Mouse (Mus musculus) limb, embryonic 14.5 days (tissue): ENCODE measurements at regions not wholly inside any gene's neighbourhood (a gene's known extent, or its start where the extent isn't known, plus 50 kb on each side); places are given as distances from the start of the nearest gene placed in this dataset.

Source experiments
- ATAC-seq: fragments of 200-750 bp; cut with Nextera tagmentation; 2 replicates; pipeline ENCODE4 v1.8.0; 2017; ENCODE audit warnings: low read depth, moderate number of reproducible peaks, moderate TSS enrichment; ENCODE audit not compliant: low FRiP score
- DNase-seq: peaks from one replicate; pipeline ENCODE4 v3.0.0-alpha.2; 2015; ENCODE audit warnings: low spot score
- H3K27ac ChIP-seq: fragments of 300-500 bp; sonication (generic); replicated peaks from 2 replicates; pipeline ENCODE4 v1.5.1; 2014; ENCODE audit warnings: low read depth, mild to moderate bottlenecking, low read length, moderate library complexity, mixed read lengths
- H3K27me3 ChIP-seq: fragments of 300-500 bp; sonication (generic); 2 replicates; pipeline ENCODE4 v1.6.1; 2014; ENCODE audit warnings: low read length, mixed read lengths; ENCODE audit not compliant: control insufficient read depth, insufficient read depth
- H3K36me3 ChIP-seq: fragments of 300-500 bp; sonication (generic); 2 replicates; pipeline ENCODE4 v1.6.1; 2014; ENCODE audit warnings: mild to moderate bottlenecking, low read length, moderate library complexity, mixed read lengths; ENCODE audit not compliant: control insufficient read depth, insufficient read depth
- H3K4me1 ChIP-seq: fragments of 300-500 bp; sonication (generic); 2 replicates; pipeline ENCODE4 v1.6.1; 2014; ENCODE audit warnings: antibody characterized with exemption, low read length, mixed read lengths; ENCODE audit not compliant: control insufficient read depth, insufficient read depth
- H3K4me2 ChIP-seq: fragments of 300-500 bp; sonication (generic); replicated peaks from 2 replicates; pipeline ENCODE4 v1.6.1; 2014; ENCODE audit warnings: low read depth, mild to moderate bottlenecking, low read length, moderate library complexity; ENCODE audit not compliant: severe bottlenecking
- H3K4me3 ChIP-seq: fragments of 300-500 bp; sonication (generic); replicated peaks from 2 replicates; pipeline ENCODE4 v1.5.1; 2014; ENCODE audit warnings: low read length
- H3K9ac ChIP-seq: fragments of 300-500 bp; sonication (generic); 2 replicates; pipeline ENCODE4 v1.6.1; 2014; ENCODE audit warnings: mild to moderate bottlenecking, low read depth, low read length, moderate library complexity; ENCODE audit not compliant: severe bottlenecking
- H3K9me3 ChIP-seq: fragments of 300-500 bp; sonication (generic); 2 replicates; pipeline ENCODE4 v1.6.1; 2016; ENCODE audit warnings: low read length; ENCODE audit not compliant: control insufficient read depth
- POLR2A ChIP-seq: fragments of 200-500 bp; IDR thresholded peaks from 2 replicates; pipeline ENCODE4 v1.8.0; 2012; ENCODE audit warnings: inconsistent platforms, mild to moderate bottlenecking, moderate library complexity, borderline replicate concordance; ENCODE audit not compliant: insufficient read depth, insufficient read length; ENCODE audit errors: extremely low read depth
- WGBS: fragments of 180-500 bp; shearing (Covaris S2); extraction: QIAGEN DNeasy Blood & Tissue Kit; methylation state at CpG from one replicate; pipeline ENCODE4 v1.1.7; 2014; 5-methylcytosine and 5-hydroxymethylcytosine counted together

GRCm38 (mm10) chr7:115366910-115367309 lies 623.4 kb downstream of the Insc start:
- no peak overlapping the region for H3K9ac ChIP-seq
- DNase-seq (peak; percentile 32), ATAC-seq (no peak)
- 43% methylated on average over 5 of the region's 5 CpGs for WGBS
- H3K27ac ChIP-seq: no peak overlapping the region
- no peak overlapping the region for H3K4me3 ChIP-seq
- TF ChIP-seq POLR2A: no peak
- no peaks in the 10 kb centered on the region for H3K9me3 ChIP-seq
- no peak overlapping the region for H3K4me2 ChIP-seq
- no peaks in the 10 kb centered on the region for H3K36me3 ChIP-seq
- H3K27me3 ChIP-seq: no peaks in the 10 kb centered on the region
- H3K4me1 ChIP-seq: peaks cover 14% of the 10 kb centered on the region

GRCm38 (mm10) chr7:115371143-115371542 lies 627.6 kb downstream of the Insc start:
- Histone ChIP-seq H3K36me3 (no peaks in the 10 kb centered on the region), H3K4me2 (no peak overlapping the region), H3K9me3 (no peaks in the 10 kb centered on the region), H3K4me3 (no peak overlapping the region), H3K27me3 (no peaks in the 10 kb centered on the region), H3K4me1 (peaks cover 16% of the 10 kb centered on the region), H3K27ac (peak overlapping the region; percentile 35), H3K9ac (no peak overlapping the region)
- ATAC-seq: peak; percentile 74
- peak; percentile 47 for DNase-seq
- TF ChIP-seq POLR2A: no peak
- 55% methylated on average over 9 of the region's 9 CpGs for WGBS

- Histone ChIP-seq H3K4me3 (no peak overlapping the region), H3K9me3 (no peaks in the 10 kb centered on the region), H3K4me1 (peaks cover 15% of the 10 kb centered on the region), H3K36me3 (no peaks in the 10 kb centered on the region), H3K4me2 (no peak overlapping the region), H3K27ac (no peak overlapping the region), H3K27me3 (no peaks in the 10 kb centered on the region), H3K9ac (no peak overlapping the region)
- WGBS: 41% methylated on average over 2 of the region's 2 CpGs
- DNase-seq: no peak
- TF ChIP-seq POLR2A: no peak
- no peak for ATAC-seq
Measured at GRCm38 (mm10) chr7:115372921-115373320, 629.4 kb downstream of the Insc start.

DNA sequence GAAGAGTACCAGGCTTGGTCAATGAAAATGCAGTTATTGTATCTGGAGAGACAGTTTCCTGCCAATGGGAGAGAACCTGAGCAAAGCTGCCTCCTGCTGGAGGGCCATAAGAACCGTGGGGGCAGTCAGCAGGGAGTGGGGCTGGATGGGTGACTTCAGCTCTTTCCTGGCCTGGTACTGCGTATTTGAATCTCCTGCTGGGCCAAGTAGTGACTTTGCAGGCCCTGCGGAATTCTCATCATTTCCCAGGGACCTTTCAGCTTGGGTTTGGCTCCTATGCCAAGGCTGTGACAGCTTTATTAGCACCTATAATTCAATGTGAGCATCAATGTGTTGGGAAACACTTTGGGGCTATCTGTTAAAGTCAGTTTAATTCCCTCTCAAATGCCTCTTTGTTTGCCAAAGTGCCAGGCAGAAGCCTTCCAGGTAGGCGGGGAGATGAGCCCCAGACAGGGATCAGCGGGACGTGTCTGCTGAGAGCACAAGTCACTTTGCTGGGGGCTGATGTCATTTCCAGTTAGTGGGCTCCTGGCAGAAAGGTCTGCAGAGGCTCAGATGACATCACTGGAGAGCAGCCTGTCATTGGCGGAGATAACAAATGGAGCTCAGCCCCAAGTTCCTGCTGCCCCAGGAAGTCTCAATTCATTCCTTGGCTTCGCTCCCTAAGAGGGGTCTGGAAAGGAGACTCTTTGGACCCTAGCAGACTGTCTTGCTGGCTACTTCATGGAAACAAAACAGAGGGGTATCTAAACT lies 630.5 kb downstream of the Insc start:
- no peak overlapping the region for H3K4me3 ChIP-seq
- no peak for ATAC-seq
- H3K27ac ChIP-seq: no peak overlapping the region
- WGBS: 50% methylated on average over 8 of the region's 8 CpGs
- peaks cover 8% of the 10 kb centered on the region; the same call in 1 of the 2 replicates for H3K4me1 ChIP-seq
- H3K27me3 ChIP-seq: no peaks in the 10 kb centered on the region
- no peaks in the 10 kb centered on the region for H3K36me3 ChIP-seq
- no peak overlapping the region for H3K4me2 ChIP-seq
- no peak for DNase-seq
- no peak for TF ChIP-seq POLR2A
- no peak overlapping the region for H3K9ac ChIP-seq
- no peaks in the 10 kb centered on the region for H3K9me3 ChIP-seq

GRCm38 (mm10) chr7:115376067-115376466 lies 632.6 kb downstream of the Insc start:
- H3K4me1 ChIP-seq: peaks cover 20% of the 10 kb centered on the region
- 79% methylated on average over 4 of the region's 4 CpGs for WGBS
- H3K4me2 ChIP-seq: no peak overlapping the region
- no peak for DNase-seq
- ATAC-seq: no peak
- H3K27ac ChIP-seq: no peak overlapping the region
- H3K27me3 ChIP-seq: no peaks in the 10 kb centered on the region
- H3K4me3 ChIP-seq: no peak overlapping the region
- no peaks in the 10 kb centered on the region for H3K36me3 ChIP-seq
- no peak overlapping the region for H3K9ac ChIP-seq
- no peaks in the 10 kb centered on the region for H3K9me3 ChIP-seq
- TF ChIP-seq POLR2A: no peak
